Mouse (Mus musculus) liver, adult 2 months (tissue): ENCODE measurements around the gene Rnf4. TPM values are rescaled to one million over a fixed set of nuclear protein-coding genes. Genes with fewer than 3 reads are reported as not detected.

ENCODE experiments used
- DNase-seq: peaks from one replicate; pipeline ENCODE4 v3.0.0-alpha.2; 2011; ENCODE audit warnings: low read depth, low spot score; ENCODE audit errors: extremely low read depth
- H3K27ac ChIP-seq: fragments of 200-500 bp; replicated peaks from 2 replicates; pipeline ENCODE4 v1.5.1; 2012; ENCODE audit warnings: low read depth, mild to moderate bottlenecking, control low read depth, inconsistent platforms, low read length; ENCODE audit not compliant: insufficient read depth
- H3K27me3 ChIP-seq: fragments of 200-500 bp; 2 replicates; pipeline ENCODE4 v1.6.1; 2012; ENCODE audit warnings: mild to moderate bottlenecking, moderate library complexity, low read length, inconsistent platforms; ENCODE audit not compliant: control insufficient read depth, insufficient read depth
- H3K36me3 ChIP-seq: fragments of 200-500 bp; 2 replicates; pipeline ENCODE4 v1.6.1; 2012; ENCODE audit warnings: low read length, inconsistent platforms; ENCODE audit not compliant: control insufficient read depth, insufficient read depth
- H3K4me1 ChIP-seq: fragments of 200-500 bp; 2 replicates; pipeline ENCODE4 v1.6.1; 2011; ENCODE audit warnings: low read length; ENCODE audit not compliant: control insufficient read depth, insufficient read depth
- H3K4me3 ChIP-seq: fragments of 200-500 bp; 2 replicates; pipeline ENCODE4 v1.5.1; 2011; ENCODE audit warnings: low read depth, mild to moderate bottlenecking, control low read depth, low read length, moderate library complexity; ENCODE audit not compliant: insufficient read depth
- H3K79me2 ChIP-seq: fragments of 200-500 bp; 2 replicates; pipeline ENCODE4 v1.6.1; 2012; ENCODE audit warnings: inconsistent platforms, mild to moderate bottlenecking, low read length, moderate library complexity; ENCODE audit not compliant: control insufficient read depth, insufficient read depth
- H3K9ac ChIP-seq: fragments of 200-500 bp; 2 replicates; pipeline ENCODE4 v1.6.1; 2012; ENCODE audit warnings: low read depth, mild to moderate bottlenecking, control low read depth, inconsistent platforms, low read length
- CTCF ChIP-seq: fragments of 200-500 bp; IDR thresholded peaks from 2 replicates; pipeline ENCODE4 v1.5.1; 2011; ENCODE audit warnings: low read depth, low read length, control low read depth
- POLR2A ChIP-seq: fragments of 200-500 bp; IDR thresholded peaks from 2 replicates; pipeline ENCODE4 v1.6.1; 2011; ENCODE audit warnings: low read length, control low read depth; ENCODE audit not compliant: insufficient read depth; ENCODE audit errors: extremely low read depth
- WGBS: fragments of 180-500 bp; shearing (Covaris S2); methylation state at CpG from one replicate; pipeline ENCODE4 v1.1.7; 2018; 5-methylcytosine and 5-hydroxymethylcytosine counted together
- polyA plus RNA-seq: library from polyadenylated mRNA; depleted of rRNA; stranded (reverse); fragments of >200 nt; gene quantifications from 2 replicates; pipeline ENCODE4 v1.2.3, GENCODE M21; 2012; rRNA removed
- total RNA-seq: library from RNA; depleted of rRNA; stranded (reverse); fragments of >200 nt; gene quantifications from 2 replicates; pipeline ENCODE4 v1.2.3, GENCODE M21; 2014; rRNA removed

Rnf4 gene
- total RNA-seq (76.7 and 78.3 TPM in 2 replicates), polyA plus RNA-seq (46.2 and 50.6 TPM in 2 replicates)

- TF ChIP-seq CTCF, result no peak
- TF ChIP-seq POLR2A, result peak; percentile 71
- DNase-seq, result peak; percentile 97
- H3K79me2 ChIP-seq, result peaks cover 25% of the 10 kb centered on the region
- H3K9ac ChIP-seq, result peak within 1 kb of the TSS; percentile 97
- under 1% methylated on average over 67 of the region's 67 CpGs for WGBS
- H3K4me3 ChIP-seq, result peak within 1 kb of the TSS; percentile 95
- H3K36me3 ChIP-seq, result 0 out of 2 replicates have a peak, but pooled peaks cover 3% of the 10 kb centered on the region
- H3K4me1 ChIP-seq, result peaks cover 5% of the 10 kb centered on the region; the same call in 1 of the 2 replicates
- H3K27ac ChIP-seq, result peak within 1 kb of the TSS; percentile 95
- no peaks in the 10 kb centered on the region for H3K27me3 ChIP-seq
Observed at GRCm38 (mm10) chr5:34336097-34336774, at the start of gene Rnf4. Gene Rnf4, plus strand, starts transcription at chr5:34336289.

GRCm38 (mm10) chr5:34286516-34286915 is 49.6 kb upstream of the Rnf4 start:
- H3K27me3 ChIP-seq, result peaks cover 18% of the 10 kb centered on the region
- DNase-seq, result no peak
- 7% methylated on average over 11 of the region's 11 CpGs for WGBS
- no peaks in the 10 kb centered on the region for H3K4me1 ChIP-seq
- H3K4me3 ChIP-seq, result no peak overlapping the region
- no peak overlapping the region for H3K9ac ChIP-seq
- TF ChIP-seq POLR2A (no peak), CTCF (no peak)
- H3K36me3 ChIP-seq, result no peaks in the 10 kb centered on the region
- no peak overlapping the region for H3K27ac ChIP-seq
- no peaks in the 10 kb centered on the region for H3K79me2 ChIP-seq

- Histone ChIP-seq H3K9ac (no peak overlapping the region), H3K4me1 (no peaks in the 10 kb centered on the region), H3K4me3 (no peak overlapping the region; the same call in 1 of the 2 replicates), H3K27me3 (peaks cover 18% of the 10 kb centered on the region), H3K27ac (no peak overlapping the region), H3K36me3 (no peaks in the 10 kb centered on the region), H3K79me2 (no peaks in the 10 kb centered on the region)
- TF ChIP-seq POLR2A (no peak), CTCF (no peak)
- WGBS, result 4% methylated on average over 54 of the region's 54 CpGs
- DNase-seq, result no peak
Observed at GRCm38 (mm10) chr5:34287001-34287837, 48.9 kb upstream of the Rnf4 start.

- Histone ChIP-seq H3K4me3 (peak overlapping the region; percentile 45; the same call in 1 of the 2 replicates), H3K79me2 (no peaks in the 10 kb centered on the region), H3K4me1 (no peaks in the 10 kb centered on the region), H3K36me3 (no peaks in the 10 kb centered on the region), H3K9ac (no peak overlapping the region), H3K27ac (no peak overlapping the region), H3K27me3 (peaks cover 18% of the 10 kb centered on the region)
- DNase-seq, result no peak
- no peak for TF ChIP-seq CTCF
- TF ChIP-seq POLR2A, result no peak
- WGBS, result 2% methylated on average over 18 of the region's 18 CpGs
Observed at GRCm38 (mm10) chr5:34287838-34288145, 48.3 kb upstream of the Rnf4 start.

- no peak for DNase-seq
- no peaks in the 10 kb centered on the region for H3K4me1 ChIP-seq
- peaks cover 18% of the 10 kb centered on the region for H3K27me3 ChIP-seq
- no peak within 1 kb of the TSS for H3K27ac ChIP-seq
- TF ChIP-seq POLR2A (no peak), CTCF (no peak)
- H3K9ac ChIP-seq, result no peak within 1 kb of the TSS
- no peaks in the 10 kb centered on the region for H3K79me2 ChIP-seq
- peak within 1 kb of the TSS; percentile 45; the same call in 1 of the 2 replicates for H3K4me3 ChIP-seq
- WGBS, result under 1% methylated on average over 80 of the region's 83 CpGs
- no peaks in the 10 kb centered on the region for H3K36me3 ChIP-seq
Observed at GRCm38 (mm10) chr5:34288154-34288716, 47.9 kb upstream of the Rnf4 start, which contains the start of the genes Zfyve28 and Cfap99. Gene Zfyve28, minus strand, starts transcription at chr5:34288449. Gene Cfap99, plus strand, starts transcription at chr5:34288600.
